Mouse (Mus musculus) cerebellum, postnatal 10 days (tissue): ENCODE measurements around the gene P4htm.
"Not testable (repeated sequence)": the region's sequence is repeated elsewhere in the genome, so short reads cannot be mapped to it uniquely, and the experiment has no call there.

Source experiments
- DNase-seq, 2 experiments: peaks; one replicate each; pipeline ENCODE4 v3.0.0; 2021; ENCODE audit warnings: mixed read lengths in 2 of 2

Gene P4htm

GRCm38 (mm10) chr9:108596998-108597764, at the start of gene P4htm:
P4htm (minus strand) TSS chr9:108597667.
- DNase-seq, result peak; percentile 83 to 85

GRCm38 (mm10) chr9:108639825-108640224, 42.4 kb upstream of the P4htm start:
- DNase-seq, result no peak

GRCm38 (mm10) chr9:108635415-108635814, 37.9 kb upstream of the P4htm start:
- no peak for DNase-seq

- DNase-seq, result no peak
These were observed 36.4 kb upstream of the P4htm start for GRCm38 (mm10) chr9:108633846-108634245.

GRCm38 (mm10) chr9:108632375-108632774, 34.9 kb upstream of the P4htm start:
- DNase-seq, result no peak

- no peak for DNase-seq
These were observed 34.3 kb upstream of the P4htm start for GRCm38 (mm10) chr9:108631631-108632256.

GRCm38 (mm10) chr9:108630683-108631082, 33.2 kb upstream of the P4htm start:
- no peak for DNase-seq

GRCm38 (mm10) chr9:108628141-108628540, 30.7 kb upstream of the P4htm start:
- no peak for DNase-seq

- DNase-seq, result peak; percentile 47 to 52
These were observed 29.0 kb upstream of the P4htm start for GRCm38 (mm10) chr9:108626498-108626897.

- DNase-seq, result no peak
These were observed 19.8 kb upstream of the P4htm start for GRCm38 (mm10) chr9:108617301-108617700.

- no peak for DNase-seq
These were observed 14.0 kb upstream of the P4htm start for GRCm38 (mm10) chr9:108611488-108611887.

- no peak for DNase-seq
These were observed 11.4 kb upstream of the P4htm start for GRCm38 (mm10) chr9:108608889-108609288.

GRCm38 (mm10) chr9:108607929-108608328, 10.5 kb upstream of the P4htm start:
- DNase-seq, result not testable (repeated sequence)

GRCm38 (mm10) chr9:108601986-108602385, 4.5 kb upstream of the P4htm start:
- no peak for DNase-seq

GRCm38 (mm10) chr9:108600011-108600410, 2.5 kb upstream of the P4htm start:
- no peak for DNase-seq

GRCm38 (mm10) chr9:108599021-108599566, 1.6 kb upstream of the P4htm start:
- no peak for DNase-seq

GRCm38 (mm10) chr9:108594354-108594753, 3.1 kb downstream of the P4htm start:
- DNase-seq, result no peak

GRCm38 (mm10) chr9:108591462-108591861, 6.0 kb downstream of the P4htm start:
- DNase-seq, result peak; percentile 76 to 82

- peak; percentile 43 to 61 for DNase-seq
These were observed 8.2 kb downstream of the P4htm start for GRCm38 (mm10) chr9:108589229-108589628.

- peak; percentile 92 to 93 for DNase-seq
These were observed 9.8 kb downstream of the P4htm start for GRCm38 (mm10) chr9:108587571-108588180.

GRCm38 (mm10) chr9:108579344-108579690, 18.1 kb downstream of the P4htm start:
- DNase-seq, result no peak

GRCm38 (mm10) chr9:108578545-108579343, 18.7 kb downstream of the P4htm start, which contains the start of gene Wdr6:
Wdr6 (minus strand) TSS chr9:108578739.
- DNase-seq, result peak; percentile 96 to 98
